Mouse (Mus musculus): Measurements from ENCODE around the gene Hoxb4.

Hoxb4 gene

GRCm38 (mm10) chr11:96284774-96285734 lies 33.0 kb upstream of the Hoxb4 start:
- DNase-seq (ENCODE audit: low spot score), result no peak

GRCm38 (mm10) chr11:96285771-96286738 lies 32.0 kb upstream of the Hoxb4 start, which contains the start of gene Hoxb7:
Gene Hoxb7, plus strand, starts transcription at chr11:96286623.
- no peak for DNase-seq (ENCODE audit: low spot score)

- DNase-seq (ENCODE audit: low spot score), result no peak
Measured at GRCm38 (mm10) chr11:96286739-96287385, 31.2 kb upstream of the Hoxb4 start.

GRCm38 (mm10) chr11:96287411-96287810 lies 30.7 kb upstream of the Hoxb4 start:
- DNase-seq (ENCODE audit: low spot score), result no peak

- no peak for DNase-seq (ENCODE audit: low spot score)
Measured at GRCm38 (mm10) chr11:96288455-96289221, 29.4 kb upstream of the Hoxb4 start.

- DNase-seq (ENCODE audit: low spot score), result no peak
Measured at GRCm38 (mm10) chr11:96289293-96289692, 28.8 kb upstream of the Hoxb4 start.

GRCm38 (mm10) chr11:96289837-96290236 lies 28.2 kb upstream of the Hoxb4 start:
- DNase-seq (ENCODE audit: low spot score), result no peak

- no peak for DNase-seq (ENCODE audit: low spot score)
Measured at GRCm38 (mm10) chr11:96290705-96291355, 27.2 kb upstream of the Hoxb4 start.

- no peak for DNase-seq (ENCODE audit: low spot score)
Measured at GRCm38 (mm10) chr11:96291681-96292564, 26.1 kb upstream of the Hoxb4 start, which contains the start of gene Hoxb6. Gene Hoxb6, plus strand, starts transcription at chr11:96292476.

- DNase-seq (ENCODE audit: low spot score), result no peak
Measured at GRCm38 (mm10) chr11:96292565-96293301, 25.3 kb upstream of the Hoxb4 start.

- no peak for DNase-seq (ENCODE audit: low spot score)
Measured at GRCm38 (mm10) chr11:96293302-96293921, 24.7 kb upstream of the Hoxb4 start.

GRCm38 (mm10) chr11:96294245-96295091 lies 23.6 kb upstream of the Hoxb4 start:
- DNase-seq (ENCODE audit: low spot score), result no peak

- DNase-seq (ENCODE audit: low spot score), result no peak
Measured at GRCm38 (mm10) chr11:96295092-96295835, 22.8 kb upstream of the Hoxb4 start.

GRCm38 (mm10) chr11:96296997-96297396 lies 21.1 kb upstream of the Hoxb4 start:
- DNase-seq (ENCODE audit: low spot score), result no peak

- no peak for DNase-seq (ENCODE audit: low spot score)
Measured at GRCm38 (mm10) chr11:96297428-96297827, 20.6 kb upstream of the Hoxb4 start.

GRCm38 (mm10) chr11:96297968-96298635 lies 20.0 kb upstream of the Hoxb4 start:
- no peak for DNase-seq (ENCODE audit: low spot score)

Data from layer of hippocampus, adult 9-10 months (tissue).